Mouse (Mus musculus): Measurements from ENCODE around the gene Cpm. TPM values are rescaled to one million over a fixed set of nuclear protein-coding genes. Genes with fewer than 3 reads are reported as not detected.

Cpm gene
- polyA plus RNA-seq, 1 experiment from 2014 or later, result 3.1 TPM

GRCm38 (mm10) chr10:117736573-117736972 lies 107.3 kb downstream of the Cpm start:
- 0 out of 2 replicates have a peak, but pooled peaks cover under 1% of the 10 kb centered on the region for H3K4me1 ChIP-seq (replicated peaks)
- no peak overlapping the region for H3K4me3 ChIP-seq
- H3K4me2 ChIP-seq, result no peak overlapping the region
- peaks cover 66% of the 10 kb centered on the region for H3K36me3 ChIP-seq
- no peaks in the 10 kb centered on the region for H3K9me3 ChIP-seq
- WGBS, result 98% methylated on average over 5 of the region's 5 CpGs
- no peak overlapping the region for H3K27ac ChIP-seq
- H3K27me3 ChIP-seq, result no peaks in the 10 kb centered on the region
- H3K9ac ChIP-seq, result no peak overlapping the region
- no peak for ATAC-seq (ENCODE audit: low FRiP score)

Other genes with a start within 250 kb of the Cpm start
- gene Cpsf6, start 249.5 kb upstream of the Cpm start, polyA plus RNA-seq (2015; fragmentation: Nextera tagmentation; extraction: Ambion mirVana), result 177 and 179 TPM in 2 replicates
- 53.6 and 56.5 TPM in 2 replicates for gene Mdm2, start 81.3 kb downstream of the Cpm start, polyA plus RNA-seq (2015; fragmentation: Nextera tagmentation; extraction: Ambion mirVana)
- 31.1 and 33.2 TPM in 2 replicates for gene Slc35e3, start 116.9 kb downstream of the Cpm start, polyA plus RNA-seq (2015; fragmentation: Nextera tagmentation; extraction: Ambion mirVana)
- gene Nup107, start 163.2 kb downstream of the Cpm start, polyA plus RNA-seq (2015; fragmentation: Nextera tagmentation; extraction: Ambion mirVana), result 41.7 and 42.5 TPM in 2 replicates
- 158 and 159 TPM in 2 replicates for gene Rap1b, start 216.5 kb downstream of the Cpm start, polyA plus RNA-seq (2015; fragmentation: Nextera tagmentation; extraction: Ambion mirVana)